Mouse (Mus musculus) ES-Bruce4 (cell line): ENCODE data around the gene Sik3.

Experiments used
- CTCF ChIP-seq: IDR thresholded peaks from one replicate; pipeline ENCODE4 v1.8.1; 2011; ENCODE audit warnings: low read depth, low read length
- POLR2A ChIP-seq: IDR thresholded peaks from one replicate; pipeline ENCODE4 v1.8.1; 2011; ENCODE audit warnings: low read length; ENCODE audit not compliant: insufficient read depth

- TF ChIP-seq CTCF (no peak), POLR2A (no peak)
These were observed 244.9 kb downstream of the Sik3 start for GRCm38 (mm10) chr9:46257546-46257945.
